Mouse (Mus musculus) stomach, embryonic 16.5 days (tissue): ENCODE measurements around the gene Siglec1. TPM values are rescaled to one million over a fixed set of nuclear protein-coding genes. Genes with fewer than 3 reads are reported as not detected.

Experiments
- ATAC-seq: fragments of 200-750 bp; cut with Nextera tagmentation; 2 replicates; pipeline ENCODE4 v1.8.0; 2017; ENCODE audit warnings: moderate number of reproducible peaks, moderate TSS enrichment; ENCODE audit not compliant: insufficient read depth, low FRiP score
- H3K27ac ChIP-seq: fragments of 300-500 bp; sonication (generic); 2 replicates; pipeline ENCODE4 v1.5.1; 2014; ENCODE audit warnings: low read length
- H3K27me3 ChIP-seq: fragments of 300-500 bp; sonication (generic); 2 replicates; pipeline ENCODE4 v1.6.1; 2014; ENCODE audit warnings: low read length, control low read depth, mixed read lengths; ENCODE audit not compliant: control insufficient read depth, insufficient read depth
- H3K36me3 ChIP-seq: fragments of 300-500 bp; sonication (generic); 2 replicates; pipeline ENCODE4 v1.6.1; 2014; ENCODE audit warnings: low read length; ENCODE audit not compliant: control insufficient read depth, insufficient read depth
- H3K4me1 ChIP-seq: fragments of 300-500 bp; sonication (generic); 2 replicates; pipeline ENCODE4 v1.6.1; 2014; ENCODE audit warnings: low read length, control low read depth, mixed read lengths; ENCODE audit not compliant: control insufficient read depth, insufficient read depth
- H3K4me2 ChIP-seq: fragments of 300-500 bp; sonication (generic); 2 replicates; pipeline ENCODE4 v1.6.1; 2014; ENCODE audit warnings: low read depth, low read length, mixed read lengths
- H3K4me3 ChIP-seq: fragments of 300-500 bp; sonication (generic); replicated peaks from 2 replicates; pipeline ENCODE4 v1.5.1; 2014; ENCODE audit warnings: mild to moderate bottlenecking, low read length
- H3K9ac ChIP-seq: fragments of 300-500 bp; sonication (generic); 2 replicates; pipeline ENCODE4 v1.6.1; 2014; ENCODE audit warnings: low read length
- H3K9me3 ChIP-seq: fragments of 300-500 bp; sonication (generic); replicated peaks from 2 replicates; pipeline ENCODE4 v1.6.1; 2016; ENCODE audit warnings: low read length, control low read depth; ENCODE audit not compliant: control insufficient read depth
- WGBS: fragments of 180-500 bp; shearing (Covaris S2); extraction: QIAGEN DNeasy Blood & Tissue Kit; methylation state at CpG from one replicate; pipeline ENCODE4 v1.1.7; 2014; 5-methylcytosine and 5-hydroxymethylcytosine counted together
- polyA plus RNA-seq: library from polyadenylated mRNA; unstranded; fragments of >200 nt; fragmentation: Nextera tagmentation; extraction: Ambion mirVana; gene quantifications from 2 replicates; pipeline ENCODE4 v1.2.1, GENCODE M21; 2015

Siglec1 gene
- polyA plus RNA-seq, 1 experiment from 2014 or later: 0.44 TPM

DNA sequence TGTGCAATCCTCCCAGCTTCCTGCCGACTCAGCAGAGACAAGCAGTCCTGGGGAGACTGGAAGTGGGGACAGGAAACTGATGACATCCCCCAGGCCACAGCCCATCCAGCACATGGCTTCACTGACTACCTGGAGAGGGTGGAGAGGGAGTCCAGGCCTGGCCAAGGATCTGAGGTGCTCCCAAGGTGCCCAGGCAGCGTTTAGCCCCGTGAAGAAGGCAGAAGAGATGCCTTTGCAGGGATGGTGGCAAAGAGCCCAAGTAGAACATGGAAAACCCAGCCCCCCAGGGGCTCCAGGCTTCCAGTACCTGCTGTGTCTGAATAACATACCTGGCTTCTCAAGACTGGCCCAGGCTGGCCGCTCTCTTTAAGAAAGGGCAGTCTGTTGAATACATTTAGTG is 2.0 kb upstream of the Siglec1 start:
- no peak overlapping the region for H3K9ac ChIP-seq
- no peaks in the 10 kb centered on the region for H3K36me3 ChIP-seq
- 68% methylated on average over 4 of the region's 4 CpGs for WGBS
- no peak overlapping the region for H3K4me3 ChIP-seq
- H3K4me1 ChIP-seq: no peaks in the 10 kb centered on the region
- ATAC-seq: no peak
- no peak overlapping the region for H3K4me2 ChIP-seq
- no peaks in the 10 kb centered on the region for H3K9me3 ChIP-seq
- no peak overlapping the region for H3K27ac ChIP-seq
- no peaks in the 10 kb centered on the region for H3K27me3 ChIP-seq

DNA sequence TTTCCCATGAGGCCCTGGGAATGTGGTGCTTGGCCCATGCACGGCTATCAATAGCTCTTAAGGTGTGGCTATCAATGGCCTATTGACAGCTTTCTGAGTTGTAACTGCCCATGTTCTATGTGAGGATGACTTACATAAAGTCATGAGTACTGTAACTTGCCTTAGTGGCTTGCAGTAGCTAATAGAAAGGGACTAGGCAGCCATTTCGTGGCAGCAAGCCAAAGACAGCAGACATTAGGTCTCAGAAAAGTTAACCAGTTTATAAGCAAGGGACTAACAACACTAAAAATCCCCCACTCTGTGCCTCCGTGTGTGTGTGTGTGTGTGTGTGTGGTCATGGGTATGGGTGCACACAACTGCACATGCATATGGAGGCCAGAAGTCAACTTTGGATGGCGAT is 2.4 kb downstream of the Siglec1 start:
- no peak overlapping the region for H3K4me3 ChIP-seq
- H3K4me2 ChIP-seq: no peak overlapping the region
- ATAC-seq: no peak
- no peak overlapping the region for H3K27ac ChIP-seq
- no peaks in the 10 kb centered on the region for H3K36me3 ChIP-seq
- H3K27me3 ChIP-seq: no peaks in the 10 kb centered on the region
- H3K9ac ChIP-seq: no peak overlapping the region
- 76% methylated on average over 4 of the region's 4 CpGs for WGBS
- no peaks in the 10 kb centered on the region for H3K9me3 ChIP-seq
- no peaks in the 10 kb centered on the region for H3K4me1 ChIP-seq

DNA sequence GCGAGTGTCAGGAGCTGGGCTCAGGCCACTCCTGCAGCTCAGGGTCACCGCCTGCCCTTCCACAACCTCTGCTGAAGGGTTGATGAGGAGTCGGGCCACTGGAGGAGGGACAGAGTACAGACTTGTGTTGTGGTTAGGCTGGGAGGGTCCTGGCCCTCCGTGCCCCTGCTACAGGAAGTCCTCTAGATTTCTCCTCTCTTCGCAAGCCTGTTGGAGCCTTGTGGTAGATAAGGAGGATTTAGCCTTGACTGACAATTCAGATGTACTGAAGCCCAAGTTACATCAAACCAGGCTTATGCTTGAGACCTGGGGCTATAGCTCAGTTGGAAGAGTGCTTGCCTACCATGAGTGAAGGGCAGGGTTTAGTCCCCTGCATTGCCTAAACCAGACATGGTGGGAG is 6.1 kb downstream of the Siglec1 start:
- no peak for ATAC-seq
- H3K27me3 ChIP-seq: no peaks in the 10 kb centered on the region
- H3K27ac ChIP-seq: no peak overlapping the region
- H3K9me3 ChIP-seq: no peaks in the 10 kb centered on the region
- WGBS: 70% methylated on average over 5 of the region's 5 CpGs
- no peak overlapping the region for H3K9ac ChIP-seq
- H3K36me3 ChIP-seq: no peaks in the 10 kb centered on the region
- H3K4me2 ChIP-seq: no peak overlapping the region
- no peaks in the 10 kb centered on the region for H3K4me1 ChIP-seq
- H3K4me3 ChIP-seq: no peak overlapping the region

DNA sequence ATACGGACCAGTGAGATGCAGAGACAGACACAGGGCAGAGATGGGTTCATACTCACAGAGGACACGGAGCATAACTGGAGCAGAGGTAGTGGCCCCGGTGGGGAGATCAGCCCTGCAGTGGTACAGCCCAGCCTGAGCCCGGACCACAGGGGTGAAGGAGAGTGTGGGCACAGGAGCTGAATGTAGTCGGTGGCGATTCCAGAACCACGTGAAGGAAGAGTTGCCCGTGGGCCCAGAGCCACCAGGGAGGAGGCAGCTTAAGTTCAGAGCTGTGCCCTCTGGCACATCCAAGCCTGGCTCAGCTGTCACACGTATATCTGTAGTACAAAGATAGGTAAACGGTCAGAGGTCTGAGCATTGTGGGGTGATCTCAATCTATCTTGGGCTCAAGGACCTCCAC is 14.0 kb downstream of the Siglec1 start:
- no peak for ATAC-seq
- Histone ChIP-seq H3K27me3 (no peaks in the 10 kb centered on the region), H3K4me3 (no peak overlapping the region), H3K27ac (no peak overlapping the region), H3K4me1 (no peaks in the 10 kb centered on the region; the same call in 1 of the 2 replicates), H3K9ac (no peak overlapping the region), H3K9me3 (no peaks in the 10 kb centered on the region), H3K4me2 (no peak overlapping the region), H3K36me3 (no peaks in the 10 kb centered on the region)
- 85% methylated on average over 10 of the region's 10 CpGs for WGBS

DNA sequence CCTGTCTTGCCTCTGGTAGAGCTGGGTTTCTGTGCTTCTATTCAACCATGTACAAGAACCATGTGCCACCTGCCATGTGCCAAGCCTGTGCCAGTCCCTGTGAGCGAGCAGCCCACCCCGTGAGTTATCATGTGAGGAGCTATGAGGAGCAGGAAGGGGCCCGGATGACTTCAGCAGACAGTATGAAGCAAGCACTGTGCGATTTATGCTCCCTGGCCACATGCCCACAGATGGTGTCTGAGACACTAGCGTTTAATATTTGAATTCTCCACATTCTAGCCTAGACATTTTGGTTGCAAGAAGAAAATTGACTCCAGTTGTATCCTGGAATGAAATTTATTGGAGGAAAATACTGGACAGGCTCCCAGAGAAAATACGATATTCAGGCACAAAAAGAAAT is 19.1 kb downstream of the Siglec1 start:
- Histone ChIP-seq H3K4me3 (no peak overlapping the region), H3K27ac (no peak overlapping the region), H3K4me2 (no peak overlapping the region), H3K27me3 (0 out of 2 replicates have a peak, but pooled peaks cover 4% of the 10 kb centered on the region), H3K9ac (no peak overlapping the region), H3K9me3 (no peaks in the 10 kb centered on the region), H3K4me1 (peaks cover 2% of the 10 kb centered on the region; the same call in 1 of the 2 replicates), H3K36me3 (no peaks in the 10 kb centered on the region)
- ATAC-seq: no peak
- 54% methylated on average over 6 of the region's 6 CpGs for WGBS

DNA sequence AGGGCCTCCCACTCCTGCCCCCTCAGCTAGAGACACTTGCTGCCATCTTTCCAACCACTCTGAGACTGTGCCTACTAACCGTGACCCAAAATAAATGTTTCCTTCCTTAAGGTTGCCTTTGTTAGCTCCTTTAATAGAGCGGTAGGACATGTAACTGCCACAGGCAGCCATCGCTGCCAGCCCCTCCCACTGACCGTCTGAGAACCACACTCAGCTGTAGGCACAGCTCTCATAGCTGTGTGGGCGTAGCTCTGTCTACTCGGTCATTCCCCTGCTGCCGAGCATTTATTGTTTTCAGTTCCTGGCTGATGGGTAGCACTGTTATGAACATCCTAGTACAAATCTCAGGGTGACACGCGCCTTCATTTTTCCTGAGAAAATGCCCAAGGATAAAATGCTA is 20.2 kb downstream of the Siglec1 start:
- H3K9ac ChIP-seq: no peak overlapping the region

DNA sequence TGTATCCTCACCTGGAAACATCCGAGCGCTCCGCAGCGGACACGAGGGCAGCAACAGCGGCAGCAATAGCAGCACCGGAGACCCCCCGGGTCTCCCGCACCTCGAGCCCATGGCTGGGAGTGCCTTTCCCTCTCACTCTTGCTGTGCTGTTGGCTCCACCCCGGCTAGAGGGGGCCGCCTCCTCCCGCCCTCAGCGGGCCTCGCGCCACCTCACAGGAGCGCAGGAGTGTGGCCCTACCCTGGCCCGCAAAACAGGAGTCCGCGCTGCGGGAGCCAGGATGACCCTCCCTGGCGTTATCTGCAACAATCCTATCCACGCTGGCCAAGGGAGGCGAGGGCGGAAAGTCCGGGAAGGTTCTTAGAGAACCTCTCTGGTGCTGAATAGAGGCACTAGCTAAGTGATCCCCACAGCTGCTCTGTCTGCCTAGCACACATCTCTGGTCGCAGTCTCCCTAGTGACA is 23.1 kb downstream of the Siglec1 start, which contains the start of gene Adam33:
Gene Adam33 (minus strand): TSS at position 411 of the 461 bp plus-strand sequence.
- Histone ChIP-seq H3K4me3 (peak within 1 kb of the TSS; percentile 36), H3K9ac (peak within 1 kb of the TSS; percentile 64), H3K27me3 (0 out of 2 replicates have a peak, but pooled peaks cover 4% of the 10 kb centered on the region), H3K9me3 (no peaks in the 10 kb centered on the region), H3K4me2 (peak within 1 kb of the TSS; percentile 61), H3K4me1 (peaks cover 22% of the 10 kb centered on the region), H3K27ac (no peak within 1 kb of the TSS), H3K36me3 (no peaks in the 10 kb centered on the region)
- 4% methylated on average over 26 of the region's 27 CpGs for WGBS
- ATAC-seq: peak; percentile 45; the same call in 1 of the 2 replicates

More for the DNA sequence above, 20.2 kb downstream of the Siglec1 start:
- no peak overlapping the region for H3K4me2 ChIP-seq
- H3K27me3 ChIP-seq: 0 out of 2 replicates have a peak, but pooled peaks cover 4% of the 10 kb centered on the region
- H3K27ac ChIP-seq: no peak overlapping the region
- no peak for ATAC-seq
- H3K36me3 ChIP-seq: no peaks in the 10 kb centered on the region
- no peak overlapping the region for H3K4me3 ChIP-seq
- 64% methylated on average over 9 of the region's 9 CpGs for WGBS
- H3K4me1 ChIP-seq: peaks cover 7% of the 10 kb centered on the region; the same call in 1 of the 2 replicates
- no peaks in the 10 kb centered on the region for H3K9me3 ChIP-seq

DNA sequence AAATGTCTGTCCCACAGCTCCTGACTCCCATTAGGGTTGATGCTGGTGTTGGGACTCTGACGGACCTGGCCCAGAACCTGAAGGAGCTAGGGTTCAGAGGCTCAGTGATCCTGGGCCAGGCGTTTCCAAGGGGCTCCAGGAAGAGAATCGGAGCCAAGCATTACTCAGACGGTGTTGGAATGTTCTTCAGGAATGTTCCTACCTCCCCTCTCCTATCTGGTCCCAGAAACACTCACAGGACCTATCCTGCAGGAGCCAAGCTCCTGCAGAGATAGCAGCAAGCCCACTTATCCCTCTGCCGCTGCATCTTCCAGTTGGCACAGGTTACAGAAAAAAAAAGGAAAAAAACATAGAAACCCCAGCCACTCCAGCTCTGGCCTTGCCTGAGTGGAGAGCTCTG is 25.0 kb downstream of the Siglec1 start:
- Histone ChIP-seq H3K4me3 (no peak overlapping the region), H3K27ac (no peak overlapping the region), H3K9ac (no peak overlapping the region), H3K9me3 (no peaks in the 10 kb centered on the region), H3K36me3 (no peaks in the 10 kb centered on the region), H3K27me3 (0 out of 2 replicates have a peak, but pooled peaks cover 4% of the 10 kb centered on the region), H3K4me1 (peaks cover 22% of the 10 kb centered on the region), H3K4me2 (no peak overlapping the region)
- WGBS: 55% methylated on average over 5 of the region's 5 CpGs
- no peak for ATAC-seq

DNA sequence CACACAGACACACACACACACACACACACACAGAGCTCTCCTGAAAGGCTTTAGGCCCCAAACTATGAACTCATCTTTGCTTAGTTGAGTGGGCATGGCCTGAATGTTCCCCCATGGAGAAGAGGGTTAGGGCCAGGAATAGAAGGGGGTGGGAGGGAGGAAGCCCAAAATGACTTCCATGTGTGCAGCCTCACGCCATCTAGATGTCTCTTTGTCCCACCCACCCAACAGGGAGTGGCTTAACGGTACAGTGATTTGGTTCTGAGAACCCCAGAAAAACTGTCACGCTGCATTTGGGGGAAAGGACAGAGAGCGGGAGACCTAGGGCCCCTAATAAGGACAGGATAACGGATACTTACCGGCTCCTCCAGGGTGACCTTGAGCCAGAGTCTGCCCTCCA is 25.8 kb downstream of the Siglec1 start:
- H3K36me3 ChIP-seq: no peaks in the 10 kb centered on the region
- ATAC-seq: no peak

More for the DNA sequence above, 25.8 kb downstream of the Siglec1 start:
- H3K4me3 ChIP-seq: no peak overlapping the region
- H3K27me3 ChIP-seq: peaks cover 7% of the 10 kb centered on the region
- H3K9ac ChIP-seq: no peak overlapping the region
- WGBS: 64% methylated on average over 6 of the region's 6 CpGs
- H3K9me3 ChIP-seq: no peaks in the 10 kb centered on the region
- H3K4me1 ChIP-seq: peaks cover 22% of the 10 kb centered on the region
- no peak overlapping the region for H3K4me2 ChIP-seq
- no peak overlapping the region for H3K27ac ChIP-seq
